Mouse (Mus musculus) 3134 (cell line): Measurements from ENCODE around the gene Ache.

Experiments
- DNase-seq: peaks from one replicate; pipeline ENCODE4 v3.0.0-alpha.2; 2011; ENCODE audit warnings: low spot score; ENCODE audit not compliant: insufficient read length; ENCODE audit errors: extremely low read depth

Gene Ache

DNA sequence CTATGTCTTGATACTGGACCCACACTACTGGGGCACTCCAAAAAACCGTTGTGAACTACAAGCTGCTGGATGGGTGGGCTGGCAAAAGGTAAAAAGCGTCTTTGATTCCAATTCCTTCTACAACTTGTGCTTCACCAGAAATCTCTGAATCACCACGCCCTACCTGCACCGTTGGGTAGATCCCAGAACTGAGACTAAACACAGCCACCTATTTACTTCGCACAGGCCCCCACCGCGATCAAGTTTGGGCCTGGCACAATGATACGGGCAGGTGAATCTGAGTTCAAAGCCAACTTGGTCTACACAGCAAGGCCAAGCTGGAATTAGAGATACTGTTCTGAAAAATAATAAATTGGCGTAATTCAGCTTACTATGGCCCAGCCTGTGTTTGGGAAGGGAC is 8.0 kb downstream of the Ache start:
- DNase-seq = no peak

DNA sequence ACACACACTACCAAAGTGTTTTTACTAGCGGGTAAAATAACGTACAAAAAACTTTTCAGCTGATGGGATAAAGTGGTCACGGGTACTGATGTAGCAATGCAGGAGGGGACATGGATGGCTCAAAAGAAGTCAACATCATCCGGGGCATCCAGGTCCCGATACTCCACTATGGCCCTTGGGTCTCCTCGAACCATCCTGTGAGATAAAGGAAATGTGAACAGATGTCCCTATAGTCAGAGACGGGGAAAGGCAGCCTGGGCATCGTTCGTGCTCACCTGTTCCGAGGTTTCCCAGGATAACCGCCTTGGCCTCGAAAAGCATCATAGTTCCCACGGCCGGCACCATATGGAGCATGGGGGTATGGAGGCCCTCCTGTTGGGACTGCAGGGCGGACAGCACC is 8.4 kb downstream of the Ache start:
- no peak for DNase-seq

DNA sequence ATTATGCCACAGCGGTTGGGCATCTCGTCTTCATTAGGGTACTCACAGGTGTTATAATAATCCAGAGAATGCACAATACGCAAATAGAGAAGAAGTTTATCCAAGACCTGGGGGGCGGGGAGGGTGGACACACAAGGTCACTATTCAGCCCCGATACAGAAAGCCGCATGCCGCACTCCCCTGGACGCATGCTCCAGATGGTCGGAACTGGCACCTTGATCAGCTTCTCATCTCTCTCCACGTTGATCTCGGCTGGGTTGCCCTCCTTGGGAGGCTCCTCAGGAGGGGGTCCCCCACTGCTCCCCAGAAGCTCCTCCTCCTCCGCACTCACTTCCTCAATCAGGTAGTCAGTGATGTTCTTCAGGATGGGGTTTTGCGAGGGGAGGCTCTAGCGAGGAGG is 9.8 kb downstream of the Ache start:
- no peak for DNase-seq

DNA sequence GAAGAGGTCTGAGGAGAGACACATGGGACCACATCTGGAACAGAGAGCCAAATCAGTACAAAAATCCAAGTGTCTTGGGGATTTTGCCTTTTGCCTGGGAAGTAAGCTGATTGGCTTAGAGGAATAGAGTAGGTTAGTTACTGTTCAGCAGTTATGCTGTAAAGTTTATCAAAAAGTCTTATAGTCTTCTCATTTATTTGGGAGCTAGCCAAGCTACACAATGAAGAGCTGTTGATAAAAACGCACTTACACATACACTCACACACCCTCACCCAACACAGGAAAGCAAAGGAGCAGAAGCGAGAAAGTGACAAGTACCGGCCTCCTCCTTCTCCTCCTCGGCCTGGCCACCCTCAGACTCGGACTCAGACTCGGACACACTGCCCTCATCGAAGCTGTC is 11.9 kb downstream of the Ache start:
- DNase-seq = no peak

DNA sequence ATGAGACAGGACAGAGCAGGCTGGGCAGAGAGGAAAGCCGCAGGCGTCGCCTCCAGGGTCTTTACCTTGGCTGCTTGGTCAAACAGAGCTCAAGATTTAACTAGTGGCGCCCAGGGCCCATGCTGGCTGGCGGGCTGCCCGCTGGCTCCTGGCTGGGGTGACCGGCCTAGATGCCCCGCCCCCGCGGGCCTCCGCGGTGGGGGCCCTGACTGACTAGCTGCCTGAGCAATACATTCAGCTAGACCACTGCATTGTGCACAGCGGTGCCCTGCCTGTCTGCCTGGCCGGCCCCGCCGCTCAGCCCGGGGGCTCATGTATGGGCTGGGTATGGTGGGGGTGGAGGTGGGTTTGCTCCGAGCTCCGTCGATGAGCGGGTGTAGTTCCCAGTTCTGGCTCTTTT is 13.9 kb downstream of the Ache start:
- peak; percentile 34 for DNase-seq

DNA sequence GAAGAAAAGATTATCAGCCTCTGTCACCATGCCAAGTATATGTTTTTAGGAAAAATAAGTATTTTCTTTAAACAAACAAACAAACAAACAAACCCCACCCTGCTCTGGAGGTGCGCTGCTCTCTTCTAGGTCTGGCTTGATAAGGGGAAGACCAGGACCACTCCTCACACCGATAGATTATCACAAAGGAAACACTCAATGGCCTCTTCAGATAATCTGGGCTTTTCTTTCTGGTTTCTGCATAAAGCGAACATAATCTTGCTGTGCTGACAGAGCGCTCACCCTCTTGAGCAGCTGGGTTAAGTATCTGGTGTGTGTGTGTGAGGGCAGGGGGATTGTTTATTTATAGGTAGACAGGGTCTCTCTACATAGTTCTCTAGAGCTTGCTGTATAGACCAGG is 16.3 kb downstream of the Ache start:
- DNase-seq = no peak

DNA sequence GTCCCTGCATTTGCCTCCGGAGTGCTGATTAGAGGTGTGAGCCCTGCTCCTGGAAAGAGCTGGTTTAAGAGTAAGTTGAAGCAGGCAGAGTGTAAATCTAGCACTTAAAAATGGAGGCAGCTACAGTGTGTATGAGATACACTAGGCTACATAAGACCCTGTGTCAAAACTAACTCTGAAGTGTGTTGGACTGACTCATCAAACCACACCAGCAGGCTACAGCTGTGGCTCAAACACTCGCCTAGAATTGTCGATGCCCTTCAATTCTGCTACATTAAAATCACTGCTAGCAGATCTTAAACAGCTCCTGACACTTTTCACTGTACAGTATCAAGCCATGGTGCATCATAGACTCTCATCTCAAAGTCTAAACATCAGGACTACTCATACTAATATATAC is 16.8 kb downstream of the Ache start:
- DNase-seq = no peak

DNA sequence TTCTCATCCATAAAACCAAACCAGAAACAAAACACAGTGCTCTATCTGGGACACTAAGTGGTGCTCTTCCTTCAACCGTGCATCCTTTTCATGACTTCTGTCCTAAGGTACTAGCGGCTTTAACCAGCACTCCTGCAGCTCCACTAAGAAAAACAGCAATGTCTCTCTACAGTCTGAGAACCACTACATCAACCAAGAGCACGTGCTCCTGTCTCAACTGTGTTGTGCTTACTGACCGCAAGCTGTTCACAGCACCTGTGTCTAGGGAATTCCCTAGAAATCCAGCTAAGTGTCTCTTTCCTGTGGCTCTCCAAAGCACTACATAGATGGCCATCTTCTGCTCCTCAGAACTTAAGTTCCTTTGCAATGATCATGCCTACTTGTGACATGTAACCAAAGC is 17.5 kb downstream of the Ache start:
- DNase-seq = no peak

DNA sequence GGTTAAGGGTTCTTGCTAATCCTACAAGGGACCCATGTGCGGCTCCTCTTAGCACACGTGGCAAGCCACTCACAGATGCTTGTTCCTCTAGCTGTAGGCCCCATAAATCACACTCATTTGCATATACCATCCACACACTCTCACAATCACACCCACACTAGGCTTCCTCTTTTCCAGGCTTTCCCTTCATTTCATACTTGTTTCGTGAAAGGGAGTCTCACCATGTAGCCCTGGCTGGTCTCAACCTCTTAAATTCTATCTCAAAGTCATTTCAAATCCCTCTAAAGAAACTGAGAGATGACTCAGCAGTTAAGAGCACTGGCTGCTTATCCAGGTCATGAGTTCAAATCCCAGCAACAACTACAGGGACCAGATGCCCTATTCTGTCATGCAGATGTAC is 18.5 kb downstream of the Ache start:
- DNase-seq = peak; percentile 45

DNA sequence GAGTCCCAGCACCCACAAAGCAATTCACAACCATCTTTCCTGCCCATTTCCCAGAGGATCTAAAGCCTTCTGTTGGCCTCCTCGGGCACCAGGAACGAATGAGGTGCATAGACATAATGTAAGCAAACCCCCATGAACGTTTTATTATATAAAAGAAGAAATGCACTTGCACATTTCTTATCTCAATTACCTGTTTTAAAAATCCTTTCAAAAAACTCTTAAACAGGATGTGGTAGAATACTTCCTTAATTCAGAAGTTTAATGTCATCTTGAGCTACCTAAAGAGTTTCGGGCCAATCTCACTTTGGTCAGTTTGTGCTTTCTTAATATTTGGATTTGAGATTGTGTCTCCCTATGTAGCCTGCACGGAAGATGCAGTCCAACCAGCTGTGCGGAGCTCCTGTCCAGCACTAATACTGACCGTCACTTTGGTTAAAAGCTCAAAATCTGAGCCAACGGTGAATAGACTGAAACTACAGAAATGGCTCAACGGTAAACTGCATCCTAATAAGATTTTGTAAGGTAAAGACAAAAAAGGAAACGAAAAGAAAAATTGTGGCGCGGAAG is 19.2 kb downstream of the Ache start:
- no peak for DNase-seq

DNA sequence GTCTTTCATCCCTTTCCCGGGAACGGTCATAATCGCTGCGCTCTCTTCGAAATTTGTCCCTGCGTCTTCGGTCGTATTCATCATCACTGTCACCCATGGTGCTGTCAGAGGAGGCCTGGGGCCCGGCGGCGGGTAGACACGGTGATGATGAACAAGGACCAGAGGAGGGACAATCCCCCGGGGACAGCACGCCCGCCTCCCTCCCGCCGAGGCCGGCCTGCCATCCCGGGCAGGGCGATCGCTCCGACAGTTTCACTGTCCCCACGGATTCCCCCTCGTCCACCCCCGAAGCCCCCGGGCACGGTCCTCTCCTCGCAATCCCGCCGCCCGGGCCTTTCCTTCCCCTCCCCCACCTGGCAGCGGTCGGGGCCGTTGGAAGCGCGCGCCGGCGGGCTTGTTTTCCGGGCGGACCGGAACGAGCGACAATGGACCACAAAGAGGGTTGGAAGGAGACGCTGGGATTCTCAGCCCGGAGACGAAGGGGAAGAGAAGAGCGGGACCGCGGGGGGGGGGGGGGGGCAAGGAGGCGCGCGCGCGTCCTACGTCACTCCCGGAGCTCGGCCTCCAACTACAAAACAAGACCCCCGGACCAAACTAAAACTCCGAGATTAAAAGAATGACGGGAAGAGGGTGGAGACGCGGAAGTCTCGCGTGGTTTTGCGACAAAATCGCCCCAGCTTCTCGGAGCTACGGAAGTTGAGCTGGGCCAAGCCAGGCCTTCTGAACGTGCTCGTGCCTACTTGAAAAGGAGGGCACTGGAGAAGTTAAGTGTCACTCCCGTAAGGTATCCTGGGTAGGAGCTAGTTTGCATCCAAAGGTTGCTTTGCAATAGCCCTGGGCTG is 20.0 kb downstream of the Ache start, which contains the start of gene Srrt:
Srrt (minus strand) TSS at position 604 of the 842 bp plus-strand sequence.
- peak; percentile 94 for DNase-seq

DNA sequence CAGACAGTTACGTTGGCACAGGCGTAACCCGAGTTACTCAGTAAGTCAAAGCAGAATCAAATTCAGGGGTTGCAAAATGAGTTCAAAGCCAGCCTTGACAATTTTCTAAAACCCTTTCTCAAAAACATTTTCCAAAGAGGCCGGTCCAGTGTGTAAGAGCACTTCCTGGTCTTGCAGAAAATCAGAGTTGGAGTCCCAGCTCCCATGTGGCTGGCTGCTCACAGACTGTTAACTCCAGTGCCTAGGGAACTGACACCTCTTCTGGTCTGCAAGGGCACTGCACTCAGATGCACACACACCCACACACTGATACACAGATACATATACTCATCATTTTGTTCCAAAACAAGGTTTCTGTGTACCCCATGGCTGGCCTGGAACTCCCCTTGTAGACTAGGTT is 21.0 kb downstream of the Ache start:
- no peak for DNase-seq

DNA sequence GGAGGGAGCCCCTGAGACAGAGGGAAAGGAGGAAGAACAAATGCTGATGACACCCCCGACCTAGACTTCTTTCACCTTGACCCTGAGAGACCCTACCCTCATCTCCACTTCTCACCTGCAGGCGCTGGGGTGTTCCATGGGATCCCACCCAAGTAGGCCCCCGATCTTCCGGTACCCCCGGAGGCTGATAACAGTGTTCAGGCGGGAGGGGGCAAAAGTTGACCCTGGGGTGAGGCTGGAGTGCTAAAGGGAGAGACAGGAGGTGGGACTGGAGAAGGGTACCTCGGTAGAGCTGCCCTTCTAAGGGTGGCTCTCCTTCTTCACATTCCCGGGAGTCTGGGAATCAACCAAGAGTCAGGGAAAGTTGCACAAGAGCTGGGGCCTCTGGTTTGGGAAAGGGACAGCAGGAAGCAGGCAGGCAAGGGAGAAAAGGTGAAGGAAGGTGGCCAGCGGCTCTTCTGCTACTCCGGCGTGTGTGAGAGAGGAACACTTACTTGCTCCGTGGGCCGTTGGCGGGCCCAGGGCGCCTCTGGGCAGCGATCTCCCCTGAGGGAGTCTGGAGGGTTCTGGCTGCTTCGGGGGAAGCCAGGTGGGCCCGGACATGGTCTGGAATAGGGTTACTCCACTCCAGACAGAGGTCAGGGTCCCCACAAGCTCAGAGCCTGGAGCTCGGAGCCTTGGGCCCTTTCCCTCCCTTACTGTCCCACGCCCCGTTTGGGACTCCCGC is 26.3 kb downstream of the Ache start:
- DNase-seq = no peak

DNA sequence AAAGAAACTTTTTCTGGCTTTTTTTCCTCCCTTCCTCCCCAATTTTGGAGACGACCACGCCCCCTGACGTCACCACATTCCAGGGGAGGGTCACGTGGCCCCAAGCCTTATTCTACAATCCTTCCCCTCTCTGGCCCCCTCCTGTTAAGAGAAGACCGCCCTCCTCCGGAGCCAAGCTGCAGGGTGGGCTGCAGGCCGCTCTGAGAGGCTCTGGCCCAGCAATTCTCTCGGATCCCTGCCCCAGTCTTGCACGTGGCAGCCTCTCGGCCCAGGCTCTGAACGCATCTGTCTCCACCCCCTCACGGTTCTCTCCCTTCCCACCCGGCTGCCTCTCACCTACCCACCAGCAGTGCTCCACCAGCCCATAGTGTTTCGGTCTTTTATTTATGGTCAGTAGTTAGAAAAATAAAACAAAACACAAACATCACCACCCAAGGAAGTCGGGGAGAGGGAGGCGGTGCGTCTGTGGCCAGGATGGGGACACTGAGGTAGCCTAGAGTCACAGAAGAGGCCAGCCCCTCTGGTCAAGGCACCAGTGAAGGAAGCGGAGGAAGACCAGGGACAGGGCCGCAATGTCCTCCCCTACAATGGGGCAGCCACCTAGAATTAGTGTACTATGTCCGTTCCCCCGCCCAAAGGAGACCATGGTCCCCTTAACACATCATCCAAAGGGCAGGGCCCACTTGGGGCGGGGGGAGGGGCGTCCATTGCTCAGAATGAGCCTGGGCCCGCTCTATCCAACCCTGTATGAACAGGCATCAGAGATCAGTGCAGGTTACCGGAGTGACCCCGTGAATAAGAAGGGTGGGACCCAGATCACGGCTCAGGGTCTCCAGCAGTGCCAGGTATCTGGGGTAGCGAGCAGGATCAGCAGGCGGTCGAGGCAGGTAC is 27.1 kb downstream of the Ache start, which contains the start of gene Trip6:
Trip6 (minus strand) TSS at position 212 of the 891 bp plus-strand sequence.
- DNase-seq = peak; percentile 86

DNA sequence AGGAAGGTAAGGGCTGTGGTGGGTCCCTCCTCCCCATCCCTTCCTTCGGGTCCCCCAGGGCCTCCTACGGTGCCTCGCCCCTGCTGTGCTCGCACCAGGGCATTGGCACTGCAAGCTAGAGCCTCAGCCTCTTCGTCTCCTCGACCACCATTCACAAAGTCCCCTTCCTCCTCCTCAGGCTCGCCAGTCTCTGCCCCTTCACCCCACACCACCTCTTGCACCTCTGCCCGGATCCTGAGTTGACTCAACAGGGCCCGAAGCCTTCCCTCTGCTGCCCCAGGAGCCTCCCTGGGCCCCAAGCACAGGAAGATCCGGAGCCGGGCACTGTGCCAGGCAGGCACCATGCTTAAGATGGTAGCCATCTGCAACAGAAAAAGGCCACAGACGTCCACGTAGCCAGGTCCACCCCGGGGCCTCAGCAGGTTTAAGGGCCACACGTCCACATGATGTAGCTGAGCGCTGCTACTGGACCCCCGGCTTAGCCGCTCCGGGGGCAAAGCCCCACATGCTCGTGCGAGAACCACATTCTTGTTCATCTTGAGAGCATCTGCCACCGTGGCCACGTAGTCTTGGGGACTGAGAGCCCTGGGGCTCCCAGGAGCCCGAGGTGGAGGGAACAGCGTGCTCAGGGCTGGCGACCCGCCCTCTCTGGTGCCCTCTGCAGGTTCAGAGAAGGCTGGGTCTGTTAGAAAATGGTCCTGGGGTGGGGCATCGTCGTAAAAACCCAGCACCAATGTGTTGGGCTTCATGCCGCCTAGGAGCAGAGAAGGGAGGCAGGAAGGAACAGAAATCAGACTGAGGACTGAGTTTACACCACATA is 28.0 kb downstream of the Ache start:
- peak; percentile 46 for DNase-seq

DNA sequence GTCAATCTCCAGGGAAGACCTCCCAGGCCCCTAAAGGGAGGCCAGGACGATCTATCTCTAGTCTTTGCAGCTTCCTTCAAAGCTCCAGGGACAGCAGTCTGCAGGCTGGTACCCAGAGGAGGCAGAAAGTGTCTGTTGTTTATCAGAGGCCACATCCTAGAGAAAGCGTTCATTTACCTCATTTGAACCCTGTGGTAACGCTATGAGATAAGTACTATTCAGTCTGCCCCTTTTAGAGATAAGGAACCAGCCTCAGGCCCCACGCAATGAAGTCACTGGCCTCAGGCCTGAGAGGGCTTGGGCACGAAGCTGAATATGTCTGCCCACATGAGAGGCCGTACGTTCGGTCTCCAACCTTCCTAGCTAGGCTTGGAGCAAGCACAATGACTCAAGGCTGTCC is 30.0 kb downstream of the Ache start:
- DNase-seq = no peak

DNA sequence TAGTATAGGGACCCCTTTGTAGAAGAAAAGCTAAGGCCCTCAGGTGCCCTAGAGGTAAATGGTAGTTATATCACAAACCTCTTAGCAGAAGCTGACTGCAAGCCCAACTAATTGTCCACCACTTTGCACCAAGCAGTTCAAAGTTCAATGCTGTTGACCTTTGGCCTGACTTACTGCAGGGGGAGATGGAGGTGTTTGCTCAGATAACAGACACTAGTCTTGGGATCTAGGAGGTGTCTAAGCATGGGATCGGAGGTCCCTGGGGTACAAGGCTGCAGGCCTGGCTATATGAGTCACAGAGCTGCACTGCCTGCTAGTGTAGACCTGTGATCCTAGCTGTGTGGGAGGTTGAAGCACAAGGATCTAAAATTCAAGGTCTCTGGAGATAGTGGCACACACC is 31.3 kb downstream of the Ache start:
- no peak for DNase-seq

DNA sequence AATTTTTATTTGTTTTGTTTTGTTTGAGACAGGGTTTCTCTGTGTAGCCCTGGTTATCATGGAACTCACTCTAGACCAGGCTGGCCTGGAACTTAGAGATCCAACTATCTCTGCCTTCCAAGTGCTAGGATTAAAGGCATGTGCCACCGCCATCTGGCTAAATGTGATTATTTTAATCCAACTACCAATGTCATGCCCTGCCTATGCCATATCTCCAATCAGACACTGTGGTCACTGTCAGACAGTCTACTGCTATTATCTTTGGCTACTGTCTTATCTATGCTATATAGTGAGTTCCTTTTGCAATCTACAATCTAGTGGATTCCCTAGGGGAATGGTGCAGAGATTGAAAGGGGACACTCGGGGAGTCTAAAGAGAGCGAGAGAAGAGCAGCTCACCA is 33.7 kb downstream of the Ache start:
- no peak for DNase-seq

DNA sequence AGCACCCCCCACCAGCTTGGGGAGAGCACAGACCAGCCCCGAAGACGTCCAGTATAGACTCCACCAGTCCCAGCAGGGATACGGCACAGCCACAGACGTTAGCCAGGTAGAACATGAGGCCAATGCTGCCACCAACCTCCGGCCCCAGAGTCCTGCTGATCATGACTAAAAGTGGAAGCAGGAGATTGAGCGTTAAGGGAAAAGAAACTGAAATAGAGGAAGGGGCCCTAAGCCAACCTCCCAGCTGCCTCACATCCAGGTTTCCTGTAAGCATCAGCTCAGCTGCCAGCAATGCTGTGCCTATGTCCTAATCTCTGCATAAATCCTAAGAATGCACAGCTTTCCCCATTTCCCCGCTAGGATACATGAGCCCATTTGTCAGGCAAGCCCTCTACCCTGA is 43.6 kb downstream of the Ache start:
- no peak for DNase-seq
